Mouse (Mus musculus) olfactory bulb, adult 2 months (tissue): ENCODE data around the gene Cdc6.
"Not testable (repeated sequence)": the region's sequence is repeated elsewhere in the genome, so short reads cannot be mapped to it uniquely, and the experiment has no call there.

Experiments
- CTCF ChIP-seq: fragments of 200-500 bp; IDR thresholded peaks from 2 replicates; pipeline ENCODE4 v1.5.1; 2012; ENCODE audit warnings: low read depth, mild to moderate bottlenecking, low read length, moderate library complexity; ENCODE audit not compliant: insufficient read depth
- POLR2A ChIP-seq: fragments of 200-500 bp; IDR thresholded peaks from 2 replicates; pipeline ENCODE4 v1.6.1; 2012; ENCODE audit warnings: mild to moderate bottlenecking, low read depth, low read length, moderate library complexity; ENCODE audit not compliant: insufficient read depth

DNA sequence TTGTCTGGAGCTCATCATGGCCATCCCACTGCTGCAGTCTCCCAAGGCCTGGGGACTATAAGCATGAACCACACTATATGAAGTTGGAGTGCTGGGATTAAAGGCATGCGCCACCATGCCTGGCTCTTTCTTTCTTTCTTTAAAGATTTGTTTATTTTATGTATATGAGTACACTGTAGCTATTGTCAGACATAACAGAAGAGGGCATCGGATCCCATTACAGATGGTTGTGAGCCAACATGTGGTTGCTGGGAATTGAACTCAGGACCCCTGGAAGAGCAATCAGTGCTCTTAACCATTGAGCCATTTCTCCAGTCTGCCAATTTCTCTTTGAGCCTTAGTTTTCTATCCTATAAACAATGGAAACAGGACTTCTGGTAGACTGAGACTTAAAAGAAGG is 26.2 kb downstream of the Cdc6 start:
- not testable (repeated sequence) for TF ChIP-seq CTCF, POLR2A
